Mouse (Mus musculus): ENCODE data around the gene Rpl36-ps4. TPM values are rescaled to one million over a fixed set of nuclear protein-coding genes. Genes with fewer than 3 reads are reported as not detected.

The Rpl36-ps4 gene
- not detected for total RNA-seq (2022)

GRCm38 (mm10) chr17:87920677-87921076 lies at the start of gene Rpl36-ps4:
Rpl36-ps4 (plus strand) TSS chr17:87920977.
- DNase-seq (ENCODE audit: low spot score) = no peak

- no peak for DNase-seq (ENCODE audit: low spot score)
Observed at GRCm38 (mm10) chr17:87871461-87872126, 49.2 kb upstream of the Rpl36-ps4 start.

GRCm38 (mm10) chr17:87872286-87872685 lies 48.5 kb upstream of the Rpl36-ps4 start:
- no peak for DNase-seq (ENCODE audit: low spot score)

- no peak for DNase-seq (ENCODE audit: low spot score)
Observed at GRCm38 (mm10) chr17:87873456-87873855, 47.3 kb upstream of the Rpl36-ps4 start.

DNA sequence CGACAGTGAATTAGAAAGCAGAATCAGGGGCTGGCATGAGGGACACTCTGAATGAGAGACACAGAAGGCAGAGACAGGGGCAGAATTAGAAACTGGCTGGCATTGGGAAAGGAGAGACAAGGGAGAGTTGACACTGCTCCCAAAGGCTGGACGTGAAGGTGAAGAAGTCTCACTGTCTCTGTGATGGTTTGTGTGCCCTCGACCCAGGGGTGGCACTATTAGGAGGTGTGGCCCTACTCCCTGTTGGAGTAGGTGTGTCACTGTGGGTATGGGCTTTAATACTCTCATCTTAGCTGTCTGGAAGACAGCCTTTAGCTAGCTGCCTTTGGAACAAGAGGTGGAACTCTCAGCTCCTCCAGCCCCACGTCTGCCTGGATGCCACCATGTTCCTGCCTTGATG lies 46.8 kb upstream of the Rpl36-ps4 start:
- no peak for DNase-seq (ENCODE audit: low spot score)

- no peak for DNase-seq (ENCODE audit: low spot score)
Observed at GRCm38 (mm10) chr17:87875346-87875920, 45.3 kb upstream of the Rpl36-ps4 start.

GRCm38 (mm10) chr17:87876295-87877000 lies 44.3 kb upstream of the Rpl36-ps4 start:
- no peak for DNase-seq (ENCODE audit: low spot score)

DNA sequence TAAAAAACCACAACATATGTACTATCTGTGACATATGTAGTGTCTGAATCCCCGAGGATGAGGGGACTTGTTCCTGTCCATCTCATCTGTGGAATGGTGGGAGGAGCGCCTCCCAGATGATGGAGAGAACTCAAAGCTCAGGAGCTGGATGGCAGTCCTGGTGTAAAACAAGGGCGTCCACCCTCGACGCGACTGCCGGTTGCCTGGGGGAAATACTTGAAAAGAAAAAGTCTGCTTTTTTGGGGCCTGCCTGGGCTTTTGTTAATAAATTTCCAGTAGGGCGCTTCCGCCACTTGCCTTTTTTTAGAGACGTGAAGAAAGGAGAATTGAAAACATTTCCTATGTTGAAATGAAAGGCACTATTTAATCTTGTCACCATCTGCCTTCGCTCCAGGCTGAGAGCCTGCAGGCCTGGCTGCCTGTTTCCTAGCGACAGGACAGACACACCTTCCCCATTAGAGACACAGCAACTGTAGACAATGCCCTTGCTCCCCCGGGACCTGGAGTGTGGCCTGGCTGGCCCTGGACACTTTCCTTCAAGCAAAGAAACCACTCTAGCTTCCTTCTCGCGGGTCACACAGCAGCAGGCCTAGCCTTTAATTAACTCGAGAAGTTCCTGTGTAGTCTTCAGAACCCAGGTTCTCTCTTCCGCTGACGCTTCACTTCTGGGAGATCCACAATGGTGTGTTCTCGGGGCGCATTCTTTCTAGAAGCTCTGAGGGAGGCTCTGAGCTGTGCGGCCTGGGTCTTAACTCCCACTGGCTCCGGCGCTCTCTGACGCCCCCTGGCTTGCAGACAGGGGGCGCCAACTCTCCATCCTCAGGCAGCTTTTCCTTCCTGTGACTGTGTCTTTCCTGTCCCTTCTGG lies 43.3 kb upstream of the Rpl36-ps4 start:
- DNase-seq (ENCODE audit: low spot score) = peak; percentile 71

GRCm38 (mm10) chr17:87878556-87879483 lies 42.0 kb upstream of the Rpl36-ps4 start:
- no peak for DNase-seq (ENCODE audit: low spot score)

DNA sequence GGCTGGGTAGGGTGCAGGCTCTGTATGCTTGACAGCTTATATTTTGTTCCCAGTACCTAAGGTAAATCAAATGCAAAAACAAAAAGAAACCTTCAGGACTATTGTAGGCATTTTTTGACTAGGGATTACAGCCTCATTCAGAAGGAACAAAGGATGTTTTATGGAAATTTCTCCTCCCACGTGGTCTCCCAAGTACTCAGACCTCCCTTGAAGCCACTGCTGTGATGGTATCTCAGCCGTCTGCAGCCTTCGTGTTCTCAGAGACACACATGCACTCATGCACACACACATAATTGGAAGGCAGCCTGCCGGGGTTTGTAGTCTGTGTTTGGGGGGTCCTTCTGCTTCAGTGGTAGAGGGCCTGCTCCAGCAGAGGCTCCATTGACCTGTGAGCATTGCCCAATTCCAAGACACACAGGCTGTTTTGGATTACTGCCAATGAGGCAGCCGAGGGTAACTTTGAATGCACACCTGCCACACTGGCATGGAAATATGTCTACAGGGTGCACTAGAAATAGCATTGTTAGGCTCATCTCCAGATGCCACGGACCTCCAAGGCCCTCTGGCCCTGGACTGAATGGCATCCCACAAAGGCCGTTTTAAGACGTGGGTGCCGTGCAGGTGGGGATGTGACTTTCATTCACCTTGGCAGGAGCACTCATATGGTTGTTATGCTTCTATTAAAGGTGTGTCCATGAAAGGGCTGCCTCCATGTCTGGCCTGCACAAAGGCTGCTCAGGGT lies 41.1 kb upstream of the Rpl36-ps4 start:
- DNase-seq (ENCODE audit: low spot score) = no peak

DNA sequence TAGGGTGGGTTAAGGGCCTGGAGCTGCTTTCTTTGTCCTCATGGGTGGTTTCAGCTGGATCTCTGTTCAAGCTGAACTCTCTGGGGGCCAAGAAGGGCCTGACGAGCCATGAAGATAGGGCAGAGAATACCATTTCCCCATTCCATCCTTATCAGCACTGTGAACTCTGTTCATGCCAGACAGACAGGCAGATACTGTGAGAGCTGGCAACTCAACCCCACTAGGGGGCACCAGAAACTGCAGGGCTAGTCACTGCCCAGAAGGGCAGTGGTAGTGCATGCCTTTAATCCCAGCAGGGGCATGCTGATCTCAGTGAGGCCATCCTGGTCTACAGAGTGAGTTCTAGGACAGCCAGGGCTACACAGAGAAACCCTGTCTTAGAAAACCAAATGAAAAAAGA lies 38.2 kb upstream of the Rpl36-ps4 start:
- no peak for DNase-seq (ENCODE audit: low spot score)

- no peak for DNase-seq (ENCODE audit: low spot score)
Observed at GRCm38 (mm10) chr17:87897175-87897574, 23.6 kb upstream of the Rpl36-ps4 start.

GRCm38 (mm10) chr17:87900677-87901076 lies 20.1 kb upstream of the Rpl36-ps4 start:
- no peak for DNase-seq (ENCODE audit: low spot score)

GRCm38 (mm10) chr17:87901163-87901562 lies 19.6 kb upstream of the Rpl36-ps4 start:
- DNase-seq (ENCODE audit: low spot score) = no peak

DNA sequence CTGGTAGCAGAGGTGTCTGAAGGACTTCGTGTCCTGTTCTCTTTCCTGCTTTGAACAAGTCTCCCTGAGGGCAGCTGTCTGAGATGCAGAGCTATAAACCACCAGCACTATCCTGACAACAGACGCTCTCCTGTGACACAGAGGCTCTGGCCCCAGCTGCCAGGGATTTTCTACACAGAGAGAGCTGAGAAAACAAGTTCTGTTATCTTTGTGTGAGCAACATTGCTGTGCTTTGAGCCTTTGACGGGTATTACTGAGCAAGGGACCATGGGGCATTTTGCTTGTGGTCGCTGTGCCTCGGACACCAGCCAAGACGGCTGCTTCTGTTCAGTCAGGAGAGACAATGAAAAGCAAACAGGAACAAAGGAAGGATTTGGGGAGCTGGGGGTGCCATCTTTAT lies 17.6 kb upstream of the Rpl36-ps4 start:
- no peak for DNase-seq (ENCODE audit: low spot score)

GRCm38 (mm10) chr17:87903725-87904124 lies 17.1 kb upstream of the Rpl36-ps4 start:
- DNase-seq (ENCODE audit: low spot score) = no peak

DNA sequence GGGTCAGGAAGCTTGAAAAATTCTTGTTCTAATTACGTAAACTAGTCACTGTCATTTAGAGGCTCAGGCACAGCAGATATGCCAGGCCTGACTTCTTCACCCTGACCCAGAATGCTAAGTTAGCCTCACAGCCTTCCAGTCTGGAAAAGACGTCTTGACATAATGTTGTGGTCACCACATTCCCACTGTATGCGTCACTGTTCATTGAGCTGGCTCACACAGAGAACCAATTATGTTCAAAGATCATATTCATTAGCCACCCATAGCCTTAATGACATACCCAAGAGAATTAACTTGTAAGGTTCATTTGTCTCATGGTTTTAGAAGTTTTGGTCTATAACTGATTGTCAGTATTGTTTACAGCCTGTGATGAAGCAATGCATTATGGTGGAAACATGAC lies 5.4 kb upstream of the Rpl36-ps4 start:
- DNase-seq (ENCODE audit: low spot score) = no peak

DNA sequence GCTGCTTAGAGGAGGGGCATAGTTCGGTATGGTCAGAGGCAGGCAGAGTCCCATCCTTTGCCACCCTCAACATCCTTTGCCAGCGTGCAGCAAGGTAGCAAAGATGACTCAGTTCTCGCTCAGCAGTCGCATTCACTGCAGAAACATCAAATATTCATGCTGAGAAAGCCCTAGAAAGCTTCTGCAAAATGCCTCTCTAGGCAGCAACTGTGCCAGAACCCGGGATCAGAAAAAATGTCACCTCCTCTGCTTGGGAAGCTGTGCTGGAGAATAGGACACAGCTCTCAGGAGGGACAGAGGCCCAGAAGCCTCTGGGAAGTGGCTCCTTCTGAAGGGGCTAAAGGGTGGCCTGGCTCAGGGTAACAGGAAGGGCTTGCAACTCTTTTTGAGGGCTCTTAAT lies 2.7 kb upstream of the Rpl36-ps4 start:
- DNase-seq (ENCODE audit: low spot score) = no peak

DNA sequence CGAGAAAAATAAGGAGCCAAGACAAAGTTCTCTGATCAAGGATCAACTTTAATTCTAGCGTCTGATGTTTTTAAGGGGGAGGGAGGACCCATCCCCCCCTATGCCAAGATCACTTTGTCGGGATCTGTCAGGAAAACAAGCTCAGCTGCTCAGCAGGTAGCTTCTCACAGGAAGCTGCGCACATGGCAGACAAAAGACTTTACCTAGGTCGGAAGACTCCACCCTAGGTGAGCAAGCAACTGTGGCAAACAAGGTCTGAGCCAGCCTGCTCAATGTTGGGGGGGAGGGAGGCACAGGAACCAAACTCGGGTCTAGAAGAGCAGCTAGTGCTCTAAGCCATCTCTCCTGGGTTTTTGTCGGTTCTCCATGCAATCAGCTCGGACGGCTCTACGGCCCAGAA lies 13.5 kb downstream of the Rpl36-ps4 start:
- DNase-seq (ENCODE audit: low spot score) = no peak

DNA sequence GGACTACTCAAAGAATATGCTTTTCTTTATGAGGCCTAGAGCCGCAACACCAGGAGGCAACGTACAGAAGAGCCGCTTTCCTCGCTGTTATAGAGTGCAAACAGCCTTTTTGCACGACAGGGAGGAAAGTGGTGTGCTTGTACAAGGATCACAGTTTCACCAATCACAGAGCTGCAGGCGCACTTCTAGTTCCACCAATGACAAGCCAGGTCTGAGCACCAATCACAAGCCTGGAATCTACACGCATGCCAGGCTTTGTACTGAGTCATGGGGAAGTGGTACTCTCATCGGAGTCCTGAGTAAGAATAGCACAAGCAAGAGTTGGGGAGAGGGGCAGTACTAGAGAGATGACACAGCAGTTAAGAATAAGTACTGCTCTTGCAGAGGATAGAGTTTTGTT lies 14.0 kb downstream of the Rpl36-ps4 start:
- no peak for DNase-seq (ENCODE audit: low spot score)
